Mouse (Mus musculus) heart, embryonic 10.5 days (tissue): ENCODE measurements around the gene Rpl9. TPM values are rescaled to one million over a fixed set of nuclear protein-coding genes. Genes with fewer than 3 reads are reported as not detected.

Experiments
- DNase-seq: peaks from one replicate; pipeline ENCODE4 v3.0.0-alpha.2; 2017; ENCODE audit warnings: low spot score
- H3K27ac ChIP-seq: fragments of 300-500 bp; sonication (generic); 2 replicates; pipeline ENCODE4 v1.5.1; 2016; ENCODE audit warnings: mild to moderate bottlenecking
- H3K27me3 ChIP-seq: fragments of 300-500 bp; sonication (generic); 2 replicates; pipeline ENCODE4 v1.6.1; 2016; ENCODE audit warnings: mild to moderate bottlenecking; ENCODE audit not compliant: poor library complexity, insufficient read depth, severe bottlenecking
- H3K36me3 ChIP-seq: fragments of 300-500 bp; sonication (generic); 2 replicates; pipeline ENCODE4 v1.6.1; 2016; ENCODE audit warnings: mild to moderate bottlenecking, moderate library complexity
- H3K4me1 ChIP-seq: fragments of 300-500 bp; sonication (generic); 2 replicates; pipeline ENCODE4 v1.6.1; 2016; ENCODE audit warnings: mild to moderate bottlenecking
- H3K4me3 ChIP-seq: fragments of 300-500 bp; sonication (generic); 2 replicates; pipeline ENCODE4 v1.5.1; 2016; ENCODE audit warnings: mild to moderate bottlenecking, moderate library complexity
- H3K9me3 ChIP-seq: fragments of 300-500 bp; sonication (generic); 2 replicates; pipeline ENCODE4 v1.6.1; 2016; ENCODE audit warnings: mild to moderate bottlenecking, moderate library complexity
- WGBS: fragments of 180-500 bp; shearing (Covaris S2); methylation state at CpG from one replicate; pipeline ENCODE4 v1.1.7; 2016; 5-methylcytosine and 5-hydroxymethylcytosine counted together
- polyA plus RNA-seq: library from polyadenylated mRNA; unstranded; fragments of >200 nt; fragmentation: Nextera tagmentation; extraction: Ambion mirVana; gene quantifications from 2 replicates; pipeline ENCODE4 v1.2.1, GENCODE M21; 2016

The Rpl9 gene
- polyA plus RNA-seq, 1 experiment from 2014 or later: 840 TPM

- Histone ChIP-seq H3K36me3 (no peaks in the 10 kb centered on the region), H3K27ac (no peak overlapping the region), H3K9me3 (no peaks in the 10 kb centered on the region), H3K4me3 (no peak overlapping the region), H3K4me1 (no peaks in the 10 kb centered on the region), H3K27me3 (no peaks in the 10 kb centered on the region)
- no peak for DNase-seq
- 84% methylated on average over 3 of the region's 3 CpGs for WGBS
Measured at GRCm38 (mm10) chr5:65354097-65354496, 37.1 kb downstream of the Rpl9 start.

- 72% methylated on average over 10 of the region's 10 CpGs for whole genome bisulfite sequencing
- Histone ChIP-seq H3K9me3 (no peaks in the 10 kb centered on the region), H3K27ac (no peak overlapping the region), H3K27me3 (no peaks in the 10 kb centered on the region), H3K4me1 (peaks cover 3% of the 10 kb centered on the region; the same call in 1 of the 2 replicates), H3K36me3 (no peaks in the 10 kb centered on the region), H3K4me3 (no peak overlapping the region)
- no peak for DNase-seq
Measured at GRCm38 (mm10) chr5:65350508-65350907, 40.7 kb downstream of the Rpl9 start.

GRCm38 (mm10) chr5:65348168-65348567, 43.1 kb downstream of the Rpl9 start, which contains the start of gene Klb:
Klb (plus strand) TSS chr5:65348314.
- Histone ChIP-seq H3K27me3 (no peaks in the 10 kb centered on the region), H3K36me3 (no peaks in the 10 kb centered on the region), H3K4me3 (peak within 1 kb of the TSS; percentile 45), H3K4me1 (peaks cover 3% of the 10 kb centered on the region; the same call in 1 of the 2 replicates), H3K9me3 (no peaks in the 10 kb centered on the region), H3K27ac (no peak within 1 kb of the TSS)
- no peak for DNase-seq
- 47% methylated on average over 15 of the region's 15 CpGs for WGBS

GRCm38 (mm10) chr5:65340167-65340566, 51.1 kb downstream of the Rpl9 start:
- DNase-seq: no peak
- Histone ChIP-seq H3K4me1 (0 out of 2 replicates have a peak, but pooled peaks cover 6% of the 10 kb centered on the region), H3K27ac (no peak overlapping the region), H3K4me3 (no peak overlapping the region), H3K9me3 (no peaks in the 10 kb centered on the region), H3K27me3 (no peaks in the 10 kb centered on the region), H3K36me3 (no peaks in the 10 kb centered on the region)
- 58% methylated on average over 4 of the region's 4 CpGs for WGBS

GRCm38 (mm10) chr5:65338394-65338793, 52.9 kb downstream of the Rpl9 start:
- peaks cover 17% of the 10 kb centered on the region; the same call in 1 of the 2 replicates for H3K4me1 ChIP-seq
- H3K27ac ChIP-seq: no peak overlapping the region
- H3K27me3 ChIP-seq: no peaks in the 10 kb centered on the region
- 80% methylated on average over 6 of the region's 6 CpGs for WGBS
- no peaks in the 10 kb centered on the region for H3K9me3 ChIP-seq
- H3K4me3 ChIP-seq: no peak overlapping the region
- peaks cover 5% of the 10 kb centered on the region; the same call in 1 of the 2 replicates for H3K36me3 ChIP-seq
- no peak for DNase-seq

Other genes with a start within 250 kb of the Rpl9 start
- gene Wdr19, start 191.7 kb downstream of the Rpl9 start, polyA plus RNA-seq: 7.3 and 8.4 TPM in 2 replicates
- 62.2 and 68.1 TPM in 2 replicates for gene Rfc1, start 55.8 kb downstream of the Rpl9 start, polyA plus RNA-seq
- 0.18 and 2.8 TPM in 2 replicates for gene Klb, start 43.1 kb downstream of the Rpl9 start, polyA plus RNA-seq
- 64.5 and 67.8 TPM in 2 replicates for gene Lias, start 53 bp upstream of the Rpl9 start, polyA plus RNA-seq
- gene Ugdh, start 44.5 kb upstream of the Rpl9 start, polyA plus RNA-seq: 99.8 and 135 TPM in 2 replicates
- not detected in 2 replicates for gene Gm43552, start 101.4 kb upstream of the Rpl9 start, polyA plus RNA-seq
- gene Smim14, start 145.7 kb upstream of the Rpl9 start, polyA plus RNA-seq: 99.0 and 106 TPM in 2 replicates
- 170 and 199 TPM in 2 replicates for gene Ube2k, start 145.8 kb upstream of the Rpl9 start, polyA plus RNA-seq